In genomic region chr1:157244453-157244790, GRCm38 (mm10) we compare ENCODE assay signal across 10 mouse cellular contexts.
A peak's percentile ranks its signal among the peaks of the same experiment; 100 is the strongest.
DNase-seq lines count a peak whose midpoint lies in the region; ATAC-seq lines count a peak whose summit lies in the region.
"Had no signal": no experiment of that assay in that cellular context is flagged by ENCODE, and none has a peak within 500 bp of the region (broad histone marks: within the 10 kb centered on the region; RNA-seq: fewer than 3 reads in every experiment).

No protein-coding gene starts in this region.

- H3K9ac ChIP-seq in embryonic facial prominence, embryonic 14.5 days (ENCODE audit: low read depth, low read length): no peak overlapping the region
- H3K9ac ChIP-seq in hindbrain, embryonic 15.5 days: peak overlapping the region; percentile 58
- H3K9ac ChIP-seq in neural tube, embryonic 14.5 days (replicated peaks; ENCODE audit: low read depth, low read length): peak overlapping the region; percentile 64
- H3K9ac ChIP-seq in kidney, embryonic 15.5 days: no peak overlapping the region
- H3K9ac ChIP-seq: limb, embryonic 12.5 days had no signal

- no peaks in the 10 kb centered on the region for H3K9me3 ChIP-seq in embryonic facial prominence, embryonic 14.5 days (ENCODE audit: control insufficient read depth, low read length)
- no peaks in the 10 kb centered on the region for H3K9me3 ChIP-seq in hindbrain, embryonic 15.5 days
- no peaks in the 10 kb centered on the region for H3K9me3 ChIP-seq in neural tube, embryonic 14.5 days (ENCODE audit: control insufficient read depth, low read length)
- H3K9me3 ChIP-seq in kidney, embryonic 15.5 days (replicated peaks): no peaks in the 10 kb centered on the region
- H3K9me3 ChIP-seq: limb, embryonic 12.5 days had no signal

- intact Hi-C loops in left cerebral cortex, postnatal 4 days (cut with DNase I): no loop called here
- intact Hi-C loops in left cerebral cortex, postnatal 36 days (cut with DNase I): no loop called here

- no peaks in the 10 kb centered on the region for H3K36me3 ChIP-seq in embryonic facial prominence, embryonic 14.5 days (ENCODE audit: control insufficient read depth, insufficient read depth, low read length)
- H3K36me3 ChIP-seq in hindbrain, embryonic 15.5 days: no peaks in the 10 kb centered on the region
- no peaks in the 10 kb centered on the region for H3K36me3 ChIP-seq in neural tube, embryonic 14.5 days (ENCODE audit: control insufficient read depth, insufficient read depth, low read length)
- H3K36me3 ChIP-seq in kidney, embryonic 15.5 days: no peaks in the 10 kb centered on the region
- H3K36me3 ChIP-seq: limb, embryonic 12.5 days had no signal

- 0 out of 2 replicates have a peak, but pooled peaks have one; percentile 30 for ATAC-seq in embryonic facial prominence, embryonic 14.5 days (ENCODE audit: low read depth)
- ATAC-seq in hindbrain, embryonic 15.5 days (ENCODE audit: low FRiP score, low read depth): peak; percentile 74
- peak; percentile 82 for ATAC-seq in neural tube, embryonic 14.5 days (ENCODE audit: low read depth)
- no peak for ATAC-seq in granulocyte monocyte progenitor cell, adult 5-6 weeks (replicated peaks; ENCODE audit: poor library complexity, severe bottlenecking)
- ATAC-seq in kidney, embryonic 15.5 days (replicated peaks; ENCODE audit: low FRiP score): no peak

- 36% methylated on average over 5 of the region's 5 CpGs for WGBS in embryonic facial prominence, embryonic 14.5 days
- WGBS in hindbrain, embryonic 15.5 days: 14% methylated on average over 5 of the region's 5 CpGs
- WGBS in neural tube, embryonic 14.5 days: 20% methylated on average over 5 of the region's 5 CpGs
- WGBS in kidney, embryonic 15.5 days: 58% methylated on average over 5 of the region's 5 CpGs

- H3K4me2 ChIP-seq in embryonic facial prominence, embryonic 14.5 days (ENCODE audit: low read depth, low read length): peak overlapping the region; percentile 20
- H3K4me2 ChIP-seq in hindbrain, embryonic 15.5 days: peak overlapping the region; percentile 54
- peak overlapping the region; percentile 55 for H3K4me2 ChIP-seq in neural tube, embryonic 14.5 days (ENCODE audit: low read depth, low read length)
- no peak overlapping the region for H3K4me2 ChIP-seq in kidney, embryonic 15.5 days
- H3K4me2 ChIP-seq: limb, embryonic 12.5 days had no signal

- H3K4me3 ChIP-seq in embryonic facial prominence, embryonic 14.5 days (ENCODE audit: low read depth, low read length): no peak overlapping the region
- peak overlapping the region; percentile 43 for H3K4me3 ChIP-seq in hindbrain, embryonic 15.5 days
- peak overlapping the region; percentile 34 for H3K4me3 ChIP-seq in neural tube, embryonic 14.5 days (ENCODE audit: low read depth, low read length)
- no peak overlapping the region for H3K4me3 ChIP-seq in kidney, embryonic 15.5 days (replicated peaks)
- H3K4me3 ChIP-seq: limb, embryonic 12.5 days had no signal

- DNase-seq in left cerebral cortex, postnatal 4 days: peak; percentile 23
- DNase-seq in left cerebral cortex, postnatal 36 days (ENCODE audit: low spot score in 2 of 2): no peak
- DNase-seq in embryonic facial prominence, embryonic 14.5 days (ENCODE audit: low spot score): peak; percentile 39
- DNase-seq in lung, postnatal 14 days: no peak
- DNase-seq: right cerebral cortex, postnatal 14 days had no signal

- no peaks in the 10 kb centered on the region for H3K27me3 ChIP-seq in embryonic facial prominence, embryonic 14.5 days (replicated peaks; ENCODE audit: control insufficient read depth, insufficient read depth, low read length)
- no peaks in the 10 kb centered on the region for H3K27me3 ChIP-seq in hindbrain, embryonic 15.5 days
- H3K27me3 ChIP-seq in neural tube, embryonic 14.5 days (ENCODE audit: control insufficient read depth, insufficient read depth, low read length): no peaks in the 10 kb centered on the region
- no peaks in the 10 kb centered on the region for H3K27me3 ChIP-seq in kidney, embryonic 15.5 days
- H3K27me3 ChIP-seq: limb, embryonic 12.5 days had no signal

- no peak overlapping the region for H3K27ac ChIP-seq in embryonic facial prominence, embryonic 14.5 days (replicated peaks; ENCODE audit: low read depth, low read length)
- peak overlapping the region; percentile 90 for H3K27ac ChIP-seq in hindbrain, embryonic 15.5 days (replicated peaks)
- peak overlapping the region; percentile 82 for H3K27ac ChIP-seq in neural tube, embryonic 14.5 days (ENCODE audit: low read depth, low read length)
- no peak overlapping the region for H3K27ac ChIP-seq in kidney, embryonic 15.5 days
- H3K27ac ChIP-seq: limb, embryonic 12.5 days had no signal

- H3K4me1 ChIP-seq in embryonic facial prominence, embryonic 14.5 days (ENCODE audit: control insufficient read depth, insufficient read depth, low read length): no peaks in the 10 kb centered on the region; the same call in none of the 2 replicates
- H3K4me1 ChIP-seq in hindbrain, embryonic 15.5 days (replicated peaks): peaks cover 13% of the 10 kb centered on the region
- H3K4me1 ChIP-seq in neural tube, embryonic 14.5 days (ENCODE audit: control insufficient read depth, insufficient read depth, low read length): no peaks in the 10 kb centered on the region
- H3K4me1 ChIP-seq in kidney, embryonic 15.5 days: 0 out of 2 replicates have a peak, but pooled peaks cover 4% of the 10 kb centered on the region
- H3K4me1 ChIP-seq: limb, embryonic 12.5 days had no signal

Comparison
In these comparisons a context has a peak if more than half of its experiments do, and no peak if none do; other contexts are left out.
1. DNase-seq: peak in left cerebral cortex, postnatal 4 days (single experiment) and embryonic facial prominence, embryonic 14.5 days (single experiment); none in left cerebral cortex, postnatal 36 days (0 of 2) and lung, postnatal 14 days (single experiment).
2. ATAC-seq: peak in embryonic facial prominence, embryonic 14.5 days (single experiment), hindbrain, embryonic 15.5 days (single experiment) and neural tube, embryonic 14.5 days (single experiment); none in granulocyte monocyte progenitor cell, adult 5-6 weeks (single experiment) and kidney, embryonic 15.5 days (single experiment).
3. H3K27ac ChIP-seq: peak in hindbrain, embryonic 15.5 days (single experiment) and neural tube, embryonic 14.5 days (single experiment); none in embryonic facial prominence, embryonic 14.5 days (single experiment) and kidney, embryonic 15.5 days (single experiment).
4. H3K4me3 ChIP-seq: peak in hindbrain, embryonic 15.5 days (single experiment) and neural tube, embryonic 14.5 days (single experiment); none in embryonic facial prominence, embryonic 14.5 days (single experiment) and kidney, embryonic 15.5 days (single experiment).
5. H3K9ac ChIP-seq: peak in hindbrain, embryonic 15.5 days (single experiment) and neural tube, embryonic 14.5 days (single experiment); none in embryonic facial prominence, embryonic 14.5 days (single experiment) and kidney, embryonic 15.5 days (single experiment).